Comparison of ENCODE assay signal across 9 mouse cellular contexts in genomic region chr15:100755498-100755859, GRCm38 (mm10). TPM values are rescaled to one million over a fixed set of nuclear protein-coding genes. Genes with fewer than 3 reads are reported as not detected.
DNase-seq lines count a peak whose midpoint lies in the region; ATAC-seq and TF ChIP-seq lines count a peak whose summit lies in the region.
"Had no signal": no experiment of that assay in that cellular context is flagged by ENCODE, and none has a peak within 500 bp of the region (broad histone marks: within the 10 kb centered on the region; RNA-seq: fewer than 3 reads in every experiment).

No protein-coding gene starts in this region.

- WGBS in heart, embryonic 11.5 days (ENCODE audit: insufficient replicate concordance), result 63% methylated on average over 7 of the region's 8 CpGs
- 27% methylated on average over 7 of the region's 8 CpGs for WGBS in lung, postnatal 0 days
- 60% methylated on average over 6 of the region's 8 CpGs for WGBS in hindbrain, embryonic 12.5 days
- WGBS in small intestine, adult 2 months, result 9% methylated on average over 6 of the region's 8 CpGs

- no peaks in the 10 kb centered on the region for H3K9me3 ChIP-seq in heart, embryonic 11.5 days (replicated peaks; ENCODE audit: control insufficient read depth, low read length)
- H3K9me3 ChIP-seq in lung, postnatal 0 days (ENCODE audit: low read length), result no peaks in the 10 kb centered on the region
- H3K9me3 ChIP-seq in hindbrain, embryonic 12.5 days (replicated peaks), result no peaks in the 10 kb centered on the region

- no peak overlapping the region for H3K27ac ChIP-seq in heart, embryonic 11.5 days (ENCODE audit: low read depth, low read length)
- H3K27ac ChIP-seq in lung, postnatal 0 days (ENCODE audit: low read length), result no peak overlapping the region
- H3K27ac ChIP-seq in hindbrain, embryonic 12.5 days, result no peak overlapping the region
- H3K27ac ChIP-seq in small intestine, adult 2 months (ENCODE audit: insufficient read depth, low read depth, low read length), result peak overlapping the region; percentile 85; the same call in 1 of the 2 replicates
- H3K27ac ChIP-seq: macrophage had no signal

- TF ChIP-seq CTCF in lung, postnatal 0 days (IDR thresholded peaks at IDR 0.05), result no peak
- no peak for TF ChIP-seq CTCF in small intestine, adult 2 months (IDR thresholded peaks at IDR 0.05; ENCODE audit: extremely low read depth, insufficient read length, insufficient replicate concordance, low read depth, low read length)

- no peak overlapping the region for H3K9ac ChIP-seq in heart, embryonic 11.5 days (ENCODE audit: low read depth, low read length)
- H3K9ac ChIP-seq in lung, postnatal 0 days (replicated peaks; ENCODE audit: low read depth), result no peak overlapping the region
- no peak overlapping the region for H3K9ac ChIP-seq in hindbrain, embryonic 12.5 days

- no peak for TF ChIP-seq POLR2A in small intestine, adult 2 months (IDR thresholded peaks at IDR 0.05; ENCODE audit: low read depth, low read length)

- TF ChIP-seq EP300 in lung, postnatal 0 days (IDR thresholded peaks at IDR 0.05), result no peak

- H3K36me3 ChIP-seq in heart, embryonic 11.5 days (ENCODE audit: control insufficient read depth, insufficient read depth, low read length), result no peaks in the 10 kb centered on the region
- H3K36me3 ChIP-seq in lung, postnatal 0 days (ENCODE audit: insufficient read depth, low read length), result no peaks in the 10 kb centered on the region
- H3K36me3 ChIP-seq in hindbrain, embryonic 12.5 days, result no peaks in the 10 kb centered on the region
- H3K36me3 ChIP-seq in small intestine, adult 2 months (ENCODE audit: control insufficient read depth, insufficient read depth, low read length), result no peaks in the 10 kb centered on the region

- no peak overlapping the region for H3K4me3 ChIP-seq in heart, embryonic 11.5 days (ENCODE audit: low read depth, low read length)
- H3K4me3 ChIP-seq in lung, postnatal 0 days (ENCODE audit: low read depth, low read length), result no peak overlapping the region
- H3K4me3 ChIP-seq in hindbrain, embryonic 12.5 days, result no peak overlapping the region
- 0 out of 2 replicates have a peak overlapping the region, but pooled peaks have one; percentile 25 for H3K4me3 ChIP-seq in small intestine, adult 2 months (ENCODE audit: low read depth, low read length)

- ATAC-seq in heart, embryonic 11.5 days (replicated peaks; ENCODE audit: insufficient number of reproducible peaks, low FRiP score, low TSS enrichment), result no peak
- ATAC-seq in lung, postnatal 0 days, result no peak
- ATAC-seq in hindbrain, embryonic 12.5 days (ENCODE audit: low FRiP score), result no peak

- H3K4me2 ChIP-seq in heart, embryonic 11.5 days, result peak overlapping the region; percentile 52; the same call in 1 of the 2 replicates
- H3K4me2 ChIP-seq in lung, postnatal 0 days (replicated peaks; ENCODE audit: low read depth, low read length), result peak overlapping the region; percentile 6; the same call in 1 of the 2 replicates
- H3K4me2 ChIP-seq in hindbrain, embryonic 12.5 days (replicated peaks), result peak overlapping the region; percentile 34

- no peak for DNase-seq in heart, adult 9 months (ENCODE audit: low spot score in 2 of 2)
- DNase-seq in lung, postnatal 0 days (ENCODE audit: low spot score), result no peak
- no peak for DNase-seq in lung, postnatal 25 days (ENCODE audit: low spot score)
- no peak for DNase-seq in layer of hippocampus, adult 11-12 months (ENCODE audit: low spot score)
- no peak for DNase-seq in urinary bladder, adult 18-20 months (ENCODE audit: low spot score in 2 of 2)

- no peaks in the 10 kb centered on the region for H3K4me1 ChIP-seq in heart, embryonic 11.5 days (ENCODE audit: control insufficient read depth, insufficient read depth, low read length)
- H3K4me1 ChIP-seq in lung, postnatal 0 days (ENCODE audit: insufficient read depth, low read depth, low read length), result no peaks in the 10 kb centered on the region
- peaks cover 8% of the 10 kb centered on the region for H3K4me1 ChIP-seq in hindbrain, embryonic 12.5 days
- H3K4me1 ChIP-seq in small intestine, adult 2 months (ENCODE audit: control insufficient read depth, insufficient read depth, insufficient read length, low read length), result peaks cover 5% of the 10 kb centered on the region; the same call in 1 of the 2 replicates

- peaks cover 3% of the 10 kb centered on the region; the same call in 1 of the 2 replicates for H3K27me3 ChIP-seq in heart, embryonic 11.5 days (ENCODE audit: control insufficient read depth, insufficient read depth, low read length)
- H3K27me3 ChIP-seq in lung, postnatal 0 days (replicated peaks; ENCODE audit: insufficient read depth, low read length), result 0 out of 2 replicates have a peak, but pooled peaks cover 5% of the 10 kb centered on the region
- H3K27me3 ChIP-seq in hindbrain, embryonic 12.5 days, result no peaks in the 10 kb centered on the region
- H3K27me3 ChIP-seq in small intestine, adult 2 months (ENCODE audit: control insufficient read depth, insufficient read depth, low read length), result no peaks in the 10 kb centered on the region

RNA-seq across cellular contexts. Expression of gene Slc4a8, which starts 6.1 kb away (rescaled TPM):
- polyA plus RNA-seq in heart, embryonic 11.5 days (2014; fragmentation: Nextera tagmentation; extraction: Ambion mirVana), result 1.9 and 2.0 TPM in 2 replicates
- polyA plus RNA-seq in lung, postnatal 0 days (2015; fragmentation: Nextera tagmentation; extraction: Ambion mirVana), result 3.9 and 5.5 TPM in 2 replicates
- polyA plus RNA-seq in hindbrain, embryonic 12.5 days (2016; fragmentation: Nextera tagmentation; extraction: Ambion mirVana), result 17.9 and 22.7 TPM in 2 replicates
- 0.51 and 0.98 TPM in 2 replicates for polyA plus RNA-seq in small intestine, adult 2 months (2012; rRNA removed)

RNA-seq across cellular contexts. Expression of gene Galnt6, which starts 26.3 kb away (rescaled TPM):
- polyA plus RNA-seq in heart, embryonic 11.5 days (2014; fragmentation: Nextera tagmentation; extraction: Ambion mirVana), result 0.11 and 0.17 TPM in 2 replicates
- polyA plus RNA-seq in lung, postnatal 0 days (2015; fragmentation: Nextera tagmentation; extraction: Ambion mirVana), result 1.2 TPM in 2 replicates
- polyA plus RNA-seq in hindbrain, embryonic 12.5 days (2016; fragmentation: Nextera tagmentation; extraction: Ambion mirVana), result 0.26 and 0.34 TPM in 2 replicates
- 35.2 and 73.0 TPM in 2 replicates for polyA plus RNA-seq in small intestine, adult 2 months (2012; rRNA removed)

Comparison
In these comparisons a context has a peak if more than half of its experiments do, and no peak if none do; other contexts are left out.
1. RNA of gene Galnt6, which starts 26.3 kb away (polyA plus RNA-seq): 35.2 to 73.0 TPM in small intestine, adult 2 months; 1.2 TPM in lung, postnatal 0 days, 0.26 to 0.34 TPM in hindbrain, embryonic 12.5 days and 0.11 to 0.17 TPM in heart, embryonic 11.5 days; every median in the first group is over 10 times any median in the second.
2. Peak in every context shown above with its lines, with median percentiles within 50 percentile points of each other: H3K4me2 ChIP-seq.